Mouse (Mus musculus) testis, adult 2 months (tissue): ENCODE results near the gene Uimc1. TPM values are rescaled to one million over a fixed set of nuclear protein-coding genes. Genes with fewer than 3 reads are reported as not detected.

Experiments used
- H3K27ac ChIP-seq: fragments of 200-500 bp; 2 replicates; pipeline ENCODE4 v1.5.1; 2012; ENCODE audit warnings: low read depth, low read length; ENCODE audit not compliant: control insufficient read depth, insufficient read depth
- H3K27me3 ChIP-seq: fragments of 200-500 bp; 2 replicates; pipeline ENCODE4 v1.6.1; 2012; ENCODE audit warnings: mild to moderate bottlenecking, low read length, moderate library complexity; ENCODE audit not compliant: control insufficient read depth, insufficient read depth
- H3K36me3 ChIP-seq: fragments of 200-500 bp; 2 replicates; pipeline ENCODE4 v1.6.1; 2012; ENCODE audit warnings: mild to moderate bottlenecking, low read length; ENCODE audit not compliant: control insufficient read depth, insufficient read depth
- H3K4me1 ChIP-seq: fragments of 200-500 bp; 2 replicates; pipeline ENCODE4 v1.6.1; 2012; ENCODE audit warnings: low read length; ENCODE audit not compliant: control insufficient read depth, insufficient read depth
- H3K4me3 ChIP-seq: fragments of 200-500 bp; 2 replicates; pipeline ENCODE4 v1.5.1; 2012; ENCODE audit warnings: low read depth, mild to moderate bottlenecking, low read length, moderate library complexity, mixed read lengths; ENCODE audit not compliant: control insufficient read depth
- CTCF ChIP-seq: fragments of 200-500 bp; IDR thresholded peaks from 2 replicates; pipeline ENCODE4 v1.5.1; 2012; ENCODE audit warnings: low read depth, mild to moderate bottlenecking, inconsistent platforms, low read length, moderate library complexity; ENCODE audit not compliant: control insufficient read depth, insufficient read depth, insufficient replicate concordance
- POLR2A ChIP-seq: fragments of 200-500 bp; IDR thresholded peaks from 2 replicates; pipeline ENCODE4 v1.6.1; 2012; ENCODE audit warnings: low read depth, mild to moderate bottlenecking, inconsistent platforms, low read length, moderate library complexity; ENCODE audit not compliant: control insufficient read depth
- polyA plus RNA-seq: library from polyadenylated mRNA; depleted of rRNA; stranded (reverse); fragments of >200 nt; gene quantifications from 2 replicates; pipeline ENCODE4 v1.2.3, GENCODE M21; 2012

Gene Uimc1
- polyA plus RNA-seq, 1 experiment, result 8.3 TPM

- Histone ChIP-seq H3K4me1 (no peaks in the 10 kb centered on the region), H3K36me3 (no peaks in the 10 kb centered on the region), H3K27me3 (no peaks in the 10 kb centered on the region), H3K27ac (no peak overlapping the region), H3K4me3 (no peak overlapping the region)
- TF ChIP-seq POLR2A (no peak), CTCF (no peak)
These were observed 75.9 kb downstream of the Uimc1 start for GRCm38 (mm10) chr13:55024215-55024614.

GRCm38 (mm10) chr13:55022715-55023114, 77.4 kb downstream of the Uimc1 start:
- H3K4me3 ChIP-seq, result no peak overlapping the region
- TF ChIP-seq CTCF, result no peak
- TF ChIP-seq POLR2A, result no peak
- no peak overlapping the region for H3K27ac ChIP-seq
- H3K27me3 ChIP-seq, result no peaks in the 10 kb centered on the region
- no peaks in the 10 kb centered on the region for H3K36me3 ChIP-seq
- no peaks in the 10 kb centered on the region for H3K4me1 ChIP-seq

- H3K27me3 ChIP-seq, result no peaks in the 10 kb centered on the region
- TF ChIP-seq POLR2A, result no peak
- no peak for TF ChIP-seq CTCF
- H3K27ac ChIP-seq, result no peak overlapping the region
- H3K36me3 ChIP-seq, result no peaks in the 10 kb centered on the region
- H3K4me3 ChIP-seq, result no peak overlapping the region
- H3K4me1 ChIP-seq, result no peaks in the 10 kb centered on the region
These were observed 77.8 kb downstream of the Uimc1 start for GRCm38 (mm10) chr13:55022256-55022655.

- H3K4me1 ChIP-seq, result no peaks in the 10 kb centered on the region
- H3K4me3 ChIP-seq, result no peak within 1 kb of the TSS
- no peaks in the 10 kb centered on the region for H3K36me3 ChIP-seq
- no peaks in the 10 kb centered on the region for H3K27me3 ChIP-seq
- H3K27ac ChIP-seq, result no peak within 1 kb of the TSS
- no peak for TF ChIP-seq POLR2A
- TF ChIP-seq CTCF, result no peak
These were observed 78.8 kb downstream of the Uimc1 start, which contains the start of gene Hk3 for GRCm38 (mm10) chr13:55021194-55021779. TSS of gene Hk3 (minus strand) at chr13:55021385.

- H3K27me3 ChIP-seq, result no peaks in the 10 kb centered on the region
- no peak overlapping the region for H3K27ac ChIP-seq
- H3K4me1 ChIP-seq, result no peaks in the 10 kb centered on the region
- no peaks in the 10 kb centered on the region for H3K36me3 ChIP-seq
- no peak overlapping the region for H3K4me3 ChIP-seq
- TF ChIP-seq CTCF (no peak), POLR2A (no peak)
These were observed 80.0 kb downstream of the Uimc1 start for GRCm38 (mm10) chr13:55020051-55020450.

GRCm38 (mm10) chr13:55019181-55019580, 80.9 kb downstream of the Uimc1 start:
- Histone ChIP-seq H3K27me3 (no peaks in the 10 kb centered on the region), H3K36me3 (no peaks in the 10 kb centered on the region), H3K27ac (no peak overlapping the region), H3K4me1 (no peaks in the 10 kb centered on the region), H3K4me3 (no peak overlapping the region)
- TF ChIP-seq POLR2A (no peak), CTCF (no peak)

GRCm38 (mm10) chr13:55018700-55019099, 81.4 kb downstream of the Uimc1 start:
- TF ChIP-seq POLR2A (no peak), CTCF (no peak)
- Histone ChIP-seq H3K27me3 (no peaks in the 10 kb centered on the region), H3K4me1 (no peaks in the 10 kb centered on the region), H3K27ac (no peak overlapping the region), H3K36me3 (no peaks in the 10 kb centered on the region), H3K4me3 (no peak overlapping the region)

GRCm38 (mm10) chr13:55017898-55018599, 82.1 kb downstream of the Uimc1 start:
- TF ChIP-seq CTCF, result no peak
- TF ChIP-seq POLR2A, result no peak
- Histone ChIP-seq H3K4me3 (no peak overlapping the region), H3K27me3 (no peaks in the 10 kb centered on the region), H3K36me3 (no peaks in the 10 kb centered on the region), H3K4me1 (no peaks in the 10 kb centered on the region), H3K27ac (no peak overlapping the region)
